Mouse (Mus musculus): ENCODE measurements around the gene Neurl1a. TPM values are rescaled to one million over a fixed set of nuclear protein-coding genes. Genes with fewer than 3 reads are reported as not detected.

Gene Neurl1a
- polyA plus RNA-seq, 1 experiment from 2014 or later: 1.5 TPM

DNA sequence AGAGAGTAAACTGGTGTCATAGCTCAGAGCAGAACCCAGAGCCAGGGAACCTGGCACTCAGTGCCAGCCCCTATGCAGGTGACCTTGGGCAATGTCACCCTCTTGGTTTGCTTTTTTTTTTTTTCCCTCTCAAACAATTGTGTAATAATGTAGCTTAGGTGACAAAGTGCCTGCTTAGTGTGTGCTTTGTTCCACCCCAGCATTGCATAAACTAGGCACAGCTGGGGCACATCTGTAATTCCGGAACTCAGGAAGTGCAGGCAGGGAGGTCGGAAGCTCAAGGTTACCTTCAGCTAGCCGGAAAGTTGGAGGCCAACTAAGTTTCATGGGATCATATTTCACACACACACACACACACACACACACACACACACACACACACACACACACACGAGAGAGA is 28.8 kb upstream of the Neurl1a start:
- Histone ChIP-seq H3K36me3 (ENCODE audit: insufficient read depth, low read length) (no peaks in the 10 kb centered on the region), H3K4me2 (replicated peaks; ENCODE audit: low read depth, low read length) (no peak overlapping the region), H3K27ac (ENCODE audit: low read length) (no peak overlapping the region), H3K4me1 (ENCODE audit: insufficient read depth, low read depth, low read length) (no peaks in the 10 kb centered on the region), H3K9me3 (ENCODE audit: low read length) (no peaks in the 10 kb centered on the region), H3K9ac (replicated peaks; ENCODE audit: low read depth) (no peak overlapping the region), H3K4me3 (ENCODE audit: low read depth, low read length) (no peak overlapping the region), H3K27me3 (replicated peaks; ENCODE audit: insufficient read depth, low read length) (0 out of 2 replicates have a peak, but pooled peaks cover 4% of the 10 kb centered on the region)
- no peak for TF ChIP-seq CTCF (IDR thresholded peaks at IDR 0.05)
- no peak for TF ChIP-seq EP300 (IDR thresholded peaks at IDR 0.05)
- ATAC-seq: peak; percentile 43
- DNase-seq (ENCODE audit: low spot score): peak; percentile 43
- WGBS: 34% methylated on average over 3 of the region's 4 CpGs

DNA sequence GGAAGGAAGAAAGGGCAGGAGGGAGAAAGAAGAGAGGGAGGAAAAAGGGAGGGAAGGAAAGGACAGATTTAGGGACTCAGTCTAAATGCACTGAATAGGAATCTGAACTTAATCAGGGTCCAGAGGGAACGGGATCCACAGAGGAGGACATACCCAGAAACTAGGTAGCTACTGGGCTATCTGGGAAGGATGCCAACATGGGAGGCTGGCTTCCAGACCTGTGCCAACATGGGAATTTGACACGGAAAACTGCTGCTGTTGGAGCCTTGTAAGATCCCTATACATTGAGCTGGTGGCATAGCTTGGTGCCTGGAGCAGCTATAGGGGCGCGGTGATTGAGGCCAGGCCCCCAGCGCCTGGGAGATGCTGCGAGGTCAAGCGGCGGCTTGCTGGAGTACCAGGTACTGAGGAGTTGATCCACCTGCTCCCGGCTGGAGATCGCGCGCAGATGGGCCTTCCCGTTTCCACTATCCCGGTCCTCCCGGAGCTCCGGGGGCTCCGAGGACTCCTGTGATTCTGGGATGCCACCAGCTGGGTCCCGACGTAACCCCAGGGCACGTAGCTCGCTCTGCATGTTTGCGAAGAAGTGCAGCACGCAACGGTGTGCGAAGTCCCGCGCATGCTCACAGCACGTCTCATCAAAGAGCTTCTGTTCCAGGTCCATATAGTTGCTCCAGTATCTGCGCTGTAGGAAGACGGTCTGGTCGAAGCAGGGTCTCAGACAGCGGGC is 27.1 kb upstream of the Neurl1a start:
- peak overlapping the region; percentile 34 for H3K4me2 ChIP-seq (replicated peaks; ENCODE audit: low read depth, low read length)
- H3K4me3 ChIP-seq (ENCODE audit: low read depth, low read length): no peak overlapping the region
- H3K27me3 ChIP-seq (replicated peaks; ENCODE audit: insufficient read depth, low read length): 0 out of 2 replicates have a peak, but pooled peaks cover 4% of the 10 kb centered on the region
- H3K9me3 ChIP-seq (ENCODE audit: low read length): no peaks in the 10 kb centered on the region
- no peaks in the 10 kb centered on the region for H3K4me1 ChIP-seq (ENCODE audit: insufficient read depth, low read depth, low read length)
- H3K27ac ChIP-seq (ENCODE audit: low read length): no peak overlapping the region
- 23% methylated on average over 32 of the region's 32 CpGs for WGBS
- H3K9ac ChIP-seq (replicated peaks; ENCODE audit: low read depth): no peak overlapping the region
- no peaks in the 10 kb centered on the region for H3K36me3 ChIP-seq (ENCODE audit: insufficient read depth, low read length)
- TF ChIP-seq CTCF (IDR thresholded peaks at IDR 0.05) (no peak), EP300 (IDR thresholded peaks at IDR 0.05) (no peak)
- ATAC-seq: no peak
- DNase-seq (ENCODE audit: low spot score): no peak

DNA sequence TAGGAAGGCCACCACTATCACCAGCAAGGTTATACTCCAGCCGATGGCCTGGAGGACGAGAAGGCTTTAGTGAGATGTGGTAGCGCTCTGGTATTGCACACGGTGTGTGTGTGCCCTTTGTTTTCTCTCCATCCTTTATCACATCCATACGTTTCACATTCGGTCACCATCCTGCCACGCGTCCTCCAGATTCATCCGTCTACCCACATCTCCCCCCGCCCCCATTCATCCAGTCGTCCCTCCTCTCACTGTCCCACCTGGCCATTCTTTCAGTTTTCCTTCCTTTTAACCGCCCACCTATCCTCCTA is 26.6 kb upstream of the Neurl1a start:
- TF ChIP-seq EP300 (IDR thresholded peaks at IDR 0.05) (no peak), CTCF (IDR thresholded peaks at IDR 0.05) (no peak)
- H3K4me3 ChIP-seq (ENCODE audit: low read depth, low read length): no peak overlapping the region
- H3K9me3 ChIP-seq (ENCODE audit: low read length): no peaks in the 10 kb centered on the region
- 0 out of 2 replicates have a peak, but pooled peaks cover 4% of the 10 kb centered on the region for H3K27me3 ChIP-seq (replicated peaks; ENCODE audit: insufficient read depth, low read length)
- DNase-seq (ENCODE audit: low spot score): no peak
- no peaks in the 10 kb centered on the region for H3K36me3 ChIP-seq (ENCODE audit: insufficient read depth, low read length)
- H3K27ac ChIP-seq (ENCODE audit: low read length): no peak overlapping the region
- no peak overlapping the region for H3K9ac ChIP-seq (replicated peaks; ENCODE audit: low read depth)
- 56% methylated on average over 12 of the region's 12 CpGs for WGBS
- peak overlapping the region; percentile 34; the same call in 1 of the 2 replicates for H3K4me2 ChIP-seq (replicated peaks; ENCODE audit: low read depth, low read length)
- ATAC-seq: no peak
- no peaks in the 10 kb centered on the region for H3K4me1 ChIP-seq (ENCODE audit: insufficient read depth, low read depth, low read length)

DNA sequence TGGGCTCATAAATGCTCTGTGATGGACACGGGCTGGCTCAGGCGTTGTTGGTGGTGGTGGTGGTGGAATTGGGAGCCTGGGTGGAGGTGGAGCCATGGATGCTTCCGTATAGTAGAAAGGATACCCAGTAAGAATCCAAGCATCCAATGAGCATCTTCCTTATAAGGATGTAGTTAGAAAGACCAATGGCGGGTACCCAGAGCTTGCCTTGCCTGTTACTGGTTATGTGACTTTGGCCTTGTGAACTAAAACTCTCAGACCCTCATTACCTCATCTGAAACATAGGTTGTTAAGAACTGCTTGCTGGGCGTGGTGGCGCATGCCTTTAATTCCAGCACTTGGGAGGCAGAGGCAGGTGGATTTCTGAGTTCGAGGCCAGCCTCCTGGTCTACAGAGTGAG is 24.9 kb upstream of the Neurl1a start:
- H3K9ac ChIP-seq (replicated peaks; ENCODE audit: low read depth): no peak overlapping the region
- no peak overlapping the region for H3K4me2 ChIP-seq (replicated peaks; ENCODE audit: low read depth, low read length)
- 0 out of 2 replicates have a peak, but pooled peaks cover 4% of the 10 kb centered on the region for H3K27me3 ChIP-seq (replicated peaks; ENCODE audit: insufficient read depth, low read length)
- no peak overlapping the region for H3K4me3 ChIP-seq (ENCODE audit: low read depth, low read length)
- DNase-seq (ENCODE audit: low spot score) (no peak), ATAC-seq (no peak)
- no peak overlapping the region for H3K27ac ChIP-seq (ENCODE audit: low read length)
- TF ChIP-seq CTCF (IDR thresholded peaks at IDR 0.05) (no peak), EP300 (IDR thresholded peaks at IDR 0.05) (no peak)
- no peaks in the 10 kb centered on the region for H3K9me3 ChIP-seq (ENCODE audit: low read length)
- H3K4me1 ChIP-seq (ENCODE audit: insufficient read depth, low read depth, low read length): no peaks in the 10 kb centered on the region
- 88% methylated on average over 7 of the region's 7 CpGs for WGBS
- no peaks in the 10 kb centered on the region for H3K36me3 ChIP-seq (ENCODE audit: insufficient read depth, low read length)

DNA sequence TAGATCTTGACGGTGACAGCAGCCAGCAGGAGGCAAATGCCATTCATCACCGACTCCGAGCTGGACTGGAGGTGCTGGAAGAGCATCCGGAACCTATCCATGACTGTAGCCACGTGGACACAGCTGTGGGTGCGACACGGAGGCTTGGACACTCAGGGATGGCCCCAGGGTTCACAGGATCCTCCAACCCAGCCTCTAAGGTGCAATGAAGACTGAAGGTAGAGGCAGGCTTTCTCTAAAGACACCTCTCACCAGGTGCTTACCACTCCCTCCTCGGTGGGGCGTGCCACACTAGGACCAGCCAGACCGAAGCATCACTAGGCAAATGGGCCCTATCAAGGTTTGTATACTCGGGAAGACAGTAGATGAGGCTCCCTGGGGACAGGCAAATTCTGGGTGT is 21.0 kb upstream of the Neurl1a start, which contains the start of gene Calhm3:
TSS of gene Calhm3 (minus strand) at position 101 of the 400 bp plus-strand sequence.
- Histone ChIP-seq H3K4me2 (replicated peaks; ENCODE audit: low read depth, low read length) (no peak within 1 kb of the TSS), H3K27ac (ENCODE audit: low read length) (no peak within 1 kb of the TSS), H3K4me3 (ENCODE audit: low read depth, low read length) (no peak within 1 kb of the TSS), H3K9ac (replicated peaks; ENCODE audit: low read depth) (no peak within 1 kb of the TSS), H3K36me3 (ENCODE audit: insufficient read depth, low read length) (no peaks in the 10 kb centered on the region), H3K9me3 (ENCODE audit: low read length) (no peaks in the 10 kb centered on the region), H3K27me3 (replicated peaks; ENCODE audit: insufficient read depth, low read length) (no peaks in the 10 kb centered on the region), H3K4me1 (ENCODE audit: insufficient read depth, low read depth, low read length) (no peaks in the 10 kb centered on the region)
- TF ChIP-seq CTCF (IDR thresholded peaks at IDR 0.05): no peak
- no peak for TF ChIP-seq EP300 (IDR thresholded peaks at IDR 0.05)
- WGBS: 75% methylated on average over 11 of the region's 11 CpGs
- ATAC-seq: no peak
- no peak for DNase-seq (ENCODE audit: low spot score)

DNA sequence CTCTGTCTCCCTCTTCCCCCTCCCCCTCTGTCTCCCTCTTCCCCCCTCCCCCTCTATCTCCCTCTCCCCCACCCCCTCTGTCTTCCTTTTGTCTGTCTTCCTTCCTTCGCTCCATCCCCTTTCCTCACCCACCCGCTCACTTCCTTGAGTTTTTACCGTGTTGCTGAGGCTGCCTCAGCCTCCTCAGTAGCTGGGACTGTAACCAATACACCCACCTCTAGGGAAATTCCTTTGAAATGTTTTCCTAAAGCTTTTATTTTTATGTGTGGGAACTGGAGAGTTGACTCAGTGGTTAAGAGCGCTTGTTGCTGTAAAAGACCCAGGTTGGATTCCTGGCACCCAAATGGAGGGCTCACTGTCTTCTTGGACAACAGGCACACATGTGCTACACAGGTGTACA is 17.0 kb upstream of the Neurl1a start:
- Histone ChIP-seq H3K36me3 (ENCODE audit: insufficient read depth, low read length) (no peaks in the 10 kb centered on the region), H3K27ac (ENCODE audit: low read length) (no peak overlapping the region), H3K9me3 (ENCODE audit: low read length) (no peaks in the 10 kb centered on the region), H3K4me2 (replicated peaks; ENCODE audit: low read depth, low read length) (no peak overlapping the region), H3K9ac (replicated peaks; ENCODE audit: low read depth) (no peak overlapping the region), H3K4me1 (ENCODE audit: insufficient read depth, low read depth, low read length) (no peaks in the 10 kb centered on the region), H3K27me3 (replicated peaks; ENCODE audit: insufficient read depth, low read length) (no peaks in the 10 kb centered on the region), H3K4me3 (ENCODE audit: low read depth, low read length) (no peak overlapping the region)
- DNase-seq (ENCODE audit: low spot score) (no peak), ATAC-seq (no peak)
- 36% methylated on average over 3 of the region's 4 CpGs for WGBS
- TF ChIP-seq CTCF (IDR thresholded peaks at IDR 0.05) (no peak), EP300 (IDR thresholded peaks at IDR 0.05) (no peak)

Data from lung, postnatal 0 days (tissue).